Mouse (Mus musculus): Measurements from ENCODE around the gene Atp8b5.

The Atp8b5 gene

GRCm38 (mm10) chr4:43382155-43383020 lies 115.4 kb downstream of the Atp8b5 start:
- DNase-seq (ENCODE audit: low read depth in 1 of 2, low spot score in 2 of 2) = no peak

GRCm38 (mm10) chr4:43383246-43384082 lies 116.5 kb downstream of the Atp8b5 start:
- no peak for DNase-seq (ENCODE audit: low read depth in 1 of 2, low spot score in 2 of 2)

GRCm38 (mm10) chr4:43384083-43384460 lies 117.1 kb downstream of the Atp8b5 start:
- no peak for DNase-seq (ENCODE audit: low read depth in 1 of 2, low spot score in 2 of 2)

GRCm38 (mm10) chr4:43384541-43384940 lies 117.6 kb downstream of the Atp8b5 start:
- no peak for DNase-seq (ENCODE audit: low read depth in 1 of 2, low spot score in 2 of 2)

GRCm38 (mm10) chr4:43386932-43387331 lies 120.0 kb downstream of the Atp8b5 start:
- DNase-seq (ENCODE audit: low read depth in 1 of 2, low spot score in 2 of 2) = no peak

GRCm38 (mm10) chr4:43389390-43389789 lies 122.4 kb downstream of the Atp8b5 start:
- DNase-seq (ENCODE audit: low read depth in 1 of 2, low spot score in 2 of 2) = no peak

GRCm38 (mm10) chr4:43389845-43390440 lies 123.0 kb downstream of the Atp8b5 start:
- no peak for DNase-seq (ENCODE audit: low read depth in 1 of 2, low spot score in 2 of 2)

GRCm38 (mm10) chr4:43391521-43392050 lies 124.6 kb downstream of the Atp8b5 start:
- DNase-seq (ENCODE audit: low read depth in 1 of 2, low spot score in 2 of 2) = no peak

- no peak for DNase-seq (ENCODE audit: low read depth in 1 of 2, low spot score in 2 of 2)
These were observed 127.5 kb downstream of the Atp8b5 start for GRCm38 (mm10) chr4:43394345-43394891.

GRCm38 (mm10) chr4:43395147-43395546 lies 128.2 kb downstream of the Atp8b5 start:
- DNase-seq (ENCODE audit: low read depth in 1 of 2, low spot score in 2 of 2) = no peak

- DNase-seq (ENCODE audit: low read depth in 1 of 2, low spot score in 2 of 2) = no peak
These were observed 128.9 kb downstream of the Atp8b5 start for GRCm38 (mm10) chr4:43395836-43396235.

GRCm38 (mm10) chr4:43396381-43396780 lies 129.4 kb downstream of the Atp8b5 start:
- DNase-seq (ENCODE audit: low read depth in 1 of 2, low spot score in 2 of 2) = no peak

GRCm38 (mm10) chr4:43398014-43398413 lies 131.1 kb downstream of the Atp8b5 start:
- no peak for DNase-seq (ENCODE audit: low read depth in 1 of 2, low spot score in 2 of 2)

- DNase-seq (ENCODE audit: low read depth in 1 of 2, low spot score in 2 of 2) = no peak
These were observed 131.9 kb downstream of the Atp8b5 start for GRCm38 (mm10) chr4:43398829-43399331.

GRCm38 (mm10) chr4:43399391-43400131 lies 132.6 kb downstream of the Atp8b5 start:
- DNase-seq (ENCODE audit: low read depth in 1 of 2, low spot score in 2 of 2) = no peak

- no peak for DNase-seq (ENCODE audit: low read depth in 1 of 2, low spot score in 2 of 2)
These were observed 134.0 kb downstream of the Atp8b5 start for GRCm38 (mm10) chr4:43400976-43401375.

- no peak for DNase-seq (ENCODE audit: low read depth in 1 of 2, low spot score in 2 of 2)
These were observed 134.5 kb downstream of the Atp8b5 start for GRCm38 (mm10) chr4:43401486-43401885.

- no peak for DNase-seq (ENCODE audit: low read depth in 1 of 2, low spot score in 2 of 2)
These were observed 135.3 kb downstream of the Atp8b5 start for GRCm38 (mm10) chr4:43402212-43402611.

GRCm38 (mm10) chr4:43404697-43405096 lies 137.7 kb downstream of the Atp8b5 start:
- no peak for DNase-seq (ENCODE audit: low read depth in 1 of 2, low spot score in 2 of 2)

Measured in monocyte, adult 2 months (primary cell).